Mouse (Mus musculus) adrenal gland, postnatal 14 days (tissue): ENCODE measurements at regions not wholly inside any gene's neighbourhood (a gene's known extent, or its start where the extent isn't known, plus 50 kb on each side); places are given as distances from the start of the nearest gene placed in this dataset.
A peak's percentile ranks its signal among the peaks of the same experiment; 100 is the strongest.

Experiments
- DNase-seq: peaks from one replicate; pipeline ENCODE4 v3.0.0; 2021; ENCODE audit warnings: mixed read lengths

DNA sequence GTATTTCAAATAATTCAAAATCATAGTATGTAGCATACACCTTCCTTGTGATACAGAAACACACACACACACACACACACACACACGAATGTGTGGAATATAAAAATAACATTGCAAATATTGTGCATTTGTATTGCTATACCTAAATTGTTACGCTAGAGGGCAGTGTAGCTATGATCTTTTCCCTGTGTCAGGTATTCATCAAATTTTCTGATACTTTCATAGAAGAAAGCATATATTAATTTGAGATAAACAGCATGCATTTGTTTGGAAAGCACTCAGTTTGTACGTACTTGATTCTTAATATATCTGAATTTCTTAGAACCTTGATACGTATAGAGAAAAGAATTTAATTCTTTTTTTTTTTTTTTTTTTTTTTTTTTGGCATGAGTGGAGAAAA, 1700.9 kb upstream of the Sel1l start:
- no peak for DNase-seq

DNA sequence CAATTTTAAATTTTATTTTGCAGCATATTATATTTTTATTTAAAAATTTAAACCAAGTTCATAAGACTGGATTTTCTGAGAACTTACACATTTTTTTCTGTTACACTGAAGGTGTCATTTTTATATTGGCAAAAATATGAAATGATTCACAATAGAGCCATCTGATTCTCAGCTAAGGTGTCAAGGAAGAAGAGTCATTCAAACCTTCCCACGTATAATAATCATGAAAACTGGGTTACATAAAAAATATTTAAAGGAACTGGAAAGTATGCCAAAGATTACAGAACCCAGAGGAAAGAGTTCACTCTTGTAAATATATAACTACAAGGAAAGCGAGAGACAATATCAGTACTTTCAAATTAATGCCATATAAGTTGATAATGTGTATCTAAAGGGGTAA, 1674.5 kb upstream of the Sel1l start:
- DNase-seq: no peak

DNA sequence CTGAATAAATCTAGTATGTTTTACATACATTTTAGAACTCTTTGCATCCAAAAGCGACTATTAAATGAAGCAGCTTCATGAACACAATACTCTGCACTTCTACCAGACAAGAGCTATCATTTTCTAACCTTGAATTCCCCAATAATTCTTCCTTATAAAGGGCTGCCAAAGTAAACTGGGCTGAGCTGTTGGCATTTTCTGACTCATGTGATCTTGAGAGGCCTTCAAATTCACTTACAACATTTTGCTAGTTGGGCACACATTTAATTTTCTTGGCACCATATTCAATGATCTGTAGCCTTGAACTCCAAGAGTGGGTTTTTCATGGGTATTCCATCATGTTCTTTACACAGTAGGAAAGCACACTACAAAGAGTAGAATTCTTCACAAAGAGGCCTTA, 1637.4 kb upstream of the Sel1l start:
- DNase-seq: peak; percentile 14

- no peak for DNase-seq
Measured at GRCm38 (mm10) chr12:93462106-93462505, 1613.1 kb upstream of the Sel1l start.

DNA sequence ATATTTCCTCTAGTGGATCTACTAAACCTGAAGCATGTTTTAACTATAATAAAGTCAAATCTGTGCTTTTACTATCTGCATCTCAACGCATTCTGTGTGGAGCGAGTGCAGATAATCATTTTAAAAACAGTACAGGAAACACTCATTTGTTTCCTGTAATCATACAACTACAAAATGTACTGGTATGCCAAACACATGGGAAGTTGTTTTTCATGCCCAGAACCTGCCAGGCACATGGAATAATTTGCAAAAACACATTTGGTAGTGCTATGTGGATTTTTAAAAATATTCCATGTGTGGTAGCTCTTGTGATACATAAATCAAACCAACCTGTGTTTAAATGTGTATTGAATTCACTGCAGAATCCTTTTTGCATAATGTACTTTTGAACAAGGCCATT, 1600.5 kb upstream of the Sel1l start:
- no peak for DNase-seq

GRCm38 (mm10) chr12:93429218-93429617, 1580.3 kb upstream of the Sel1l start:
- no peak for DNase-seq

- DNase-seq: no peak
Measured at GRCm38 (mm10) chr12:93427988-93428387, 1579.0 kb upstream of the Sel1l start.

DNA sequence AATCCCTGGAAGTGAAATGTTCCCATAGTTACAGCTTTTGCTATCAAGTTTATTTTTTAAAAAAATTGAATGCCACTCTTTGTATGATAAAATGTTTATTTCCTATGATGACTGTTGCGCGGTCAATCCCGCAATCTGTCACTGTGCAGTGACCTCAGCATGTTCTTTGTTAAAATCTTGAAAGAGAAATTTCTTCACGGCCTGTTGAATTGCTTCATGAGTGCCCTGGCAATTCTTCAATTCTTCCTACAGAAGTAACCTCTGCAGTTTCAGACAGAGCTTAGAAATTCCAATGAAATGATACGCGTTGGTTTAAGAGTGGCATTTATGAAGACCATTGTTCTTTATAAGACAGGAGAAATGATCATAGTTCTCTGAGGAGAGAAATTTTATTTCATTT, 1567.4 kb upstream of the Sel1l start:
- no peak for DNase-seq

DNA sequence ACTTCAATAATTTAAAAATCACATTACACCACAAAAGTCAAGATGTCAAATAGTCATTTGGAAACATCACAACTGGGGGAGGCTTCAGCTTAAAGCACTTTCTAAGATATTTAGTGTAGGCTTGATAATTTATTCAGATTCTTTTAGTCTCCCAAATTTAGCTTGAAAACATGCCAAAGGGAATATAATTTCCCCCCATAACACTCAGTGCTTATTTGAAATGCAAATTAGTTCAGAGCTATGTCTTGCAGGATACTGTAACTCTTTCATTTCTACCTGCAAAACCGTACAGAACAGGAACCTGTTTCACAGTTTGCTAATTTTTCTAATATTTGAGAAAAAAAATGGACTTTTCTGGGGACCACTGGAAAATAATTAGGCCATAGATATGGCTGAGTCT, 1566.8 kb upstream of the Sel1l start:
- DNase-seq: no peak

DNA sequence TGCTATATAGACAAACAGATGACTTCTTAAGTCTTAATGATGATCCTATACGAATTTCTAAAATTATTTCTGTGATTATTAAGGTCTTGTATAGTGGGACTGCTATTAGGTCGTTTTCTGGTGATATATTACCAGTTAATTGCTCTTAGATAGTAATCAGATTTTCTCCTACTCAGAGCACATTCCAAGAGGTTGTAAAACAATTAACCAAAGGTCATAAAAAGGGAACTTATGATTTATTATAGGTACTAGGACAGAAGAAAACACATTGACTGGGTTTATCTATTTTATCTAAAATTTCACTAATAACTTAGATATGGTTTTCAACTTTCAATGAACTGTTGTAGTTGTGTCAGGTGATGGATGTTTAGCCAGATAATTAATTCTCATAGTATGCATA, 1536.6 kb upstream of the Sel1l start:
- no peak for DNase-seq

DNA sequence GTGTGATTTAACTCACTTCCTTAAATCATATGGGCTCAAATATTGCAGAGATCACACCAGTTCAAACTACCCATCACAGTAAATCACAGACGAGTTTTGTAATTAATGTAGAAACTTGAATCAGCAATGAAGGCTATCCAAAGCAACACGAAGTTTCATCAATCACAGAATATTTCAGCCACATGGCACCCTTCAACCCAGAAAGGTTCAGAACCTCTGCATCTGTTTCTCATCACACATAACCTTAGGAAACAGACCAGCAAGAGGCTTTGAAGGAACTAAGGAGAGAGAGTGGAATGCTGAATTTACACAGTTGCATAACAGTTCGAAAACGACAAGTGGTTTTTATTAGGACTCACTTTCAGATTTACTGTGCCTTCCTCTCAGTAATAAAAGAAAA, 1494.0 kb upstream of the Sel1l start:
- no peak for DNase-seq

GRCm38 (mm10) chr12:93342525-93342924, 1493.6 kb upstream of the Sel1l start:
- DNase-seq: no peak

DNA sequence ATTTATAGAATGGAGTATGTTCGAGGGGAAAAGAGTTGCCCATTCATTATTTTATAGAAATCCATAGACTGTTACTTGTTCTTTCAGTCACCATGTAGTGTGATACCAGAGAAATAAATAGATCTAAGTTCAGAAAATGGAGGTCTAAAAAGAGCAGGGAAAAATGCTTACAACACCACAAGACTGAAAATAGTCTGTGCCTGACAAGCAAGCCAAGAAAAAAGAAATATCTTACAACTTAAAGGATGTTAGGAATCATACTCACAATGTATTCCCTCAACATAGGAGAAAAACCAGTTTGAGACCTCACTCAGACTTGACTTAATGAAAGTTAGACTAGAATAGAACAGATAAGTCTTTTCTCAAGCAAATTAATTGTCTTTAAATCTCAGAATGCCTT, 1486.6 kb upstream of the Sel1l start:
- no peak for DNase-seq

GRCm38 (mm10) chr12:93312214-93312613, 1463.3 kb upstream of the Sel1l start:
- DNase-seq: no peak

DNA sequence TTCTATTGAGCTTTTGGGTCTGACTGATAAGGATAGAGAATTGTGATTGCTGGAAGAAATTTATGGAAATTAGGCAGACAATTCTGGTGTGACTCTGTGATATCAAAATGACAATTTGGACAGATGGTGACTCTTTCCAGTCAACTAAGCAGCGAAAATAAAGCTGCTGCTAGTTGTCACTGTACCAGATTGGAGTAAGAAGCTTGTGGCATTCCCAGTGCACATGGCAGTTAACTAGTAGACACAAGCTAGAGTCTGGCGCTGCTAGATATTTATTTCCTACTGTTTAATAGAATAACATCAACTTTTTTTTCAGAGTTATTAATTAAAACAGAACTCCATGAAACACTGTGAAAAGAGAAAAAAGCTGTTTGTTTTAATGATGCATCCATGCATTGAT, 1432.9 kb upstream of the Sel1l start:
- DNase-seq: no peak

DNA sequence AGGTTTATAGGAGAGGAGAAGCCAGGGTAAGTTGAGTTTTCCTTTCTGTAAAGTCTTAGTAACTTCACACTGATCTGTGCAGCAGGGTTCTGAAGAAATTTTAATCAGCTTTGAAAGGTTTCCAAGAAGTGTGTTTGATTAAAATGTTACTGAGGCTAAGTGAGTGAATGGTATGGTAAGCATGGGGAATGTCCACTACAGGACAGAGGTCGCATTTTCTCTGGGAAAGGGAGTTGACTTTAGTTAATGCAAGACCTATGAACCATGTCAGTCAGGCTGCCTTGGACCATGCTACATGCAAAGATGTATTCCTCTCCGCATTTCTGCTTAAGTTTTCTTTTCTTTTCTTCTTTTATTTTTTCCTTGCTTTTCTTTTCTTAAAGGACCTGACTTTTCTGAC, 1424.7 kb upstream of the Sel1l start:
- DNase-seq: no peak

GRCm38 (mm10) chr12:93230237-93230636, 1381.3 kb upstream of the Sel1l start:
- DNase-seq: no peak

- no peak for DNase-seq
Measured at GRCm38 (mm10) chr12:93226826-93227225, 1377.9 kb upstream of the Sel1l start.

- DNase-seq: no peak
Measured at GRCm38 (mm10) chr12:93221179-93221922, 1372.4 kb upstream of the Sel1l start.

GRCm38 (mm10) chr12:93207596-93207995, 1358.6 kb upstream of the Sel1l start:
- DNase-seq: no peak

- no peak for DNase-seq
Measured at GRCm38 (mm10) chr12:93188940-93189339, 1340.0 kb upstream of the Sel1l start.

GRCm38 (mm10) chr12:93173744-93174143, 1324.8 kb upstream of the Sel1l start:
- DNase-seq: no peak

- DNase-seq: no peak
Measured at GRCm38 (mm10) chr12:93160252-93160651, 1311.3 kb upstream of the Sel1l start.

- peak; percentile 37 for DNase-seq
Measured at GRCm38 (mm10) chr12:93152618-93153245, 1303.8 kb upstream of the Sel1l start.
